In the genomic region with DNA sequence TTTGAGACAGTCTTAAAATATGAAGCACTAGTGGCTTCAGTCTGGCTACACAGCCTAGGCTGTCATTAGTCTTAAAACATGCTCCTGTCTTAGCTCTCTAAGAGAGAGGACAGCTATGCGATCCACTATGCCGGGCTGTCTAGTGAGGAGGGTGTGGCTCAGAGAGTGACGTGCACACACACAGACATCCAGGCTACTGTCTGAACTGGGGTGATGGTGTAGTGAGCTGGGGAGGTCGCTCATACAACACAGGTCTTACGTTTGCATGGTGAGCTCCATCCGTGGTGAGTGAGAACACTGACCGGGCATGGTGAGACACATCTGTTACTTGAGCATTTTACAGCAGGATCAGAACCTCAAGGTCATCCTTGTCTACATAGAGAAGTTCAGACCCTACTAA, we compare ENCODE assay signal across 10 mouse cellular contexts. TPM values are rescaled to one million over a fixed set of nuclear protein-coding genes. Genes with fewer than 3 reads are reported as not detected.
DNase-seq lines count a peak whose midpoint lies in the region; ATAC-seq and TF ChIP-seq lines count a peak whose summit lies in the region.
"Had no signal": no experiment of that assay in that cellular context is flagged by ENCODE, and none has a peak within 500 bp of the region (broad histone marks: within the 10 kb centered on the region; RNA-seq: fewer than 3 reads in every experiment).

No protein-coding gene starts in this region.

- no peak overlapping the region for H3K4me3 ChIP-seq in heart, embryonic 14.5 days (ENCODE audit: control insufficient read depth in 1 of 2, insufficient read depth in 1 of 2, low read depth in 1 of 2, low read length in 2 of 2)
- H3K4me3 ChIP-seq in neural tube, embryonic 13.5 days: no peak overlapping the region
- no peak overlapping the region for H3K4me3 ChIP-seq in intestine, embryonic 16.5 days (ENCODE audit: low read length)
- no peak overlapping the region for H3K4me3 ChIP-seq in liver, postnatal 0 days (ENCODE audit: low read depth, low read length)

- peaks cover 10 to 24% of the 10 kb centered on the region in 2 experiments for H3K4me1 ChIP-seq in heart, embryonic 14.5 days (ENCODE audit: control insufficient read depth in 2 of 2, insufficient read depth in 2 of 2, low read length in 2 of 2)
- peaks cover 32% of the 10 kb centered on the region for H3K4me1 ChIP-seq in neural tube, embryonic 13.5 days (replicated peaks)
- peaks cover 16% of the 10 kb centered on the region for H3K4me1 ChIP-seq in intestine, embryonic 16.5 days (ENCODE audit: control insufficient read depth, insufficient read depth, low read length)
- H3K4me1 ChIP-seq in liver, postnatal 0 days (ENCODE audit: insufficient read depth): peaks cover 36% of the 10 kb centered on the region

- no peak for TF ChIP-seq EP300 in liver, postnatal 0 days (IDR thresholded peaks at IDR 0.05; ENCODE audit: low read depth)

- H3K27ac ChIP-seq in heart, embryonic 14.5 days (replicated peaks in 1 of 2; ENCODE audit: control insufficient read depth in 1 of 2, insufficient read depth in 1 of 2, low read depth in 2 of 2, low read length in 2 of 2): no peak overlapping the region
- no peak overlapping the region for H3K27ac ChIP-seq in neural tube, embryonic 13.5 days (replicated peaks)
- no peak overlapping the region for H3K27ac ChIP-seq in intestine, embryonic 16.5 days (ENCODE audit: low read length)
- H3K27ac ChIP-seq in liver, postnatal 0 days (ENCODE audit: low read depth): peak overlapping the region; percentile 55

- peaks cover 6% of the 10 kb centered on the region for H3K36me3 ChIP-seq in heart, embryonic 14.5 days (ENCODE audit: control insufficient read depth, insufficient read depth, low read length)
- H3K36me3 ChIP-seq in neural tube, embryonic 13.5 days: no peaks in the 10 kb centered on the region
- H3K36me3 ChIP-seq in intestine, embryonic 16.5 days (ENCODE audit: control insufficient read depth, insufficient read depth, low read length): no peaks in the 10 kb centered on the region
- H3K36me3 ChIP-seq in liver, postnatal 0 days (replicated peaks; ENCODE audit: insufficient read depth, low read length): no peaks in the 10 kb centered on the region

- H3K4me2 ChIP-seq in heart, embryonic 14.5 days (ENCODE audit: low read length): peak overlapping the region; percentile 65
- H3K4me2 ChIP-seq in neural tube, embryonic 13.5 days: peak overlapping the region; percentile 58; the same call in 1 of the 2 replicates
- no peak overlapping the region for H3K4me2 ChIP-seq in intestine, embryonic 16.5 days (ENCODE audit: low read depth, low read length)
- H3K4me2 ChIP-seq in liver, postnatal 0 days (ENCODE audit: low read depth, low read length): 0 out of 2 replicates have a peak overlapping the region, but pooled peaks have one; percentile 80

- no peak for TF ChIP-seq CTCF in liver, postnatal 0 days (IDR thresholded peaks at IDR 0.05; ENCODE audit: low read depth)

- 85% methylated on average over 7 of the region's 7 CpGs for WGBS in heart, embryonic 14.5 days
- WGBS in neural tube, embryonic 13.5 days: 88% methylated on average over 7 of the region's 7 CpGs
- WGBS in intestine, embryonic 16.5 days: 72% methylated on average over 7 of the region's 7 CpGs
- WGBS in liver, postnatal 0 days (ENCODE audit: insufficient replicate concordance): 54% methylated on average over 7 of the region's 7 CpGs

- H3K9me3 ChIP-seq in heart, embryonic 14.5 days (ENCODE audit: control insufficient read depth, low read length): no peaks in the 10 kb centered on the region
- no peaks in the 10 kb centered on the region for H3K9me3 ChIP-seq in neural tube, embryonic 13.5 days
- no peaks in the 10 kb centered on the region for H3K9me3 ChIP-seq in intestine, embryonic 16.5 days (ENCODE audit: control insufficient read depth, low read length)
- H3K9me3 ChIP-seq in liver, postnatal 0 days (ENCODE audit: low read length): no peaks in the 10 kb centered on the region
- H3K9me3 ChIP-seq: heart, embryonic 10.5 days had no signal

- no peak for ATAC-seq in heart, embryonic 14.5 days (ENCODE audit: insufficient number of reproducible peaks, insufficient read depth, low FRiP score, low read depth)
- ATAC-seq in neural tube, embryonic 13.5 days (ENCODE audit: low read depth): no peak
- ATAC-seq in intestine, embryonic 16.5 days: peak; percentile 26; the same call in 1 of the 2 replicates
- ATAC-seq in liver, postnatal 0 days: no peak

- no peak overlapping the region for H3K9ac ChIP-seq in heart, embryonic 14.5 days (ENCODE audit: low read length)
- H3K9ac ChIP-seq in neural tube, embryonic 13.5 days: no peak overlapping the region
- no peak overlapping the region for H3K9ac ChIP-seq in intestine, embryonic 16.5 days (ENCODE audit: low read depth, low read length)
- H3K9ac ChIP-seq in liver, postnatal 0 days (replicated peaks): no peak overlapping the region

- peaks cover 3% of the 10 kb centered on the region; the same call in 1 of the 2 replicates for H3K27me3 ChIP-seq in heart, embryonic 14.5 days (ENCODE audit: control insufficient read depth, insufficient read depth, low read length)
- H3K27me3 ChIP-seq in neural tube, embryonic 13.5 days: peaks cover 9% of the 10 kb centered on the region
- H3K27me3 ChIP-seq in intestine, embryonic 16.5 days (replicated peaks; ENCODE audit: control insufficient read depth, insufficient read depth, low read length): no peaks in the 10 kb centered on the region
- H3K27me3 ChIP-seq in liver, postnatal 0 days (ENCODE audit: insufficient read depth, low read length): no peaks in the 10 kb centered on the region

- DNase-seq in heart, postnatal 4 days: no peak
- no peak for DNase-seq in neural tube, embryonic 10.5 days (ENCODE audit: extremely low spot score, low spot score)
- no peak for DNase-seq in liver, postnatal 0 days
- no peak for DNase-seq in adipocyte (ENCODE audit: low spot score)
- no peak for DNase-seq in kidney, adult 18-20 months
- DNase-seq: cerebellum, adult 18-20 months had no signal

RNA-seq across cellular contexts. Expression of gene Tmem161a, which starts 0.9 kb away (rescaled TPM):
- 73.0 and 77.4 TPM in 2 replicates for polyA plus RNA-seq in heart, embryonic 14.5 days (2014; fragmentation: Nextera tagmentation; extraction: Ambion mirVana)
- 100 to 1,000 TPM; 100 to 110 TPM for total RNA-seq in heart, postnatal 4 days (2021)
- 46.6 and 47.4 TPM in 2 replicates for polyA plus RNA-seq in neural tube, embryonic 13.5 days (2015; fragmentation: Nextera tagmentation; extraction: Ambion mirVana)
- 66.9 and 67.7 TPM in 2 replicates for polyA plus RNA-seq in intestine, embryonic 16.5 days (2015; fragmentation: Nextera tagmentation; extraction: Ambion mirVana)
- 17.3 and 20.2 TPM in 2 replicates for polyA plus RNA-seq in liver, postnatal 0 days (2015; fragmentation: Nextera tagmentation; extraction: Ambion mirVana)

RNA-seq across cellular contexts. Expression of gene Mef2b, which starts 31.7 kb away (rescaled TPM):
- 0.22 TPM in 1 of 2 replicates, not detected in the other for polyA plus RNA-seq in heart, embryonic 14.5 days (2014; fragmentation: Nextera tagmentation; extraction: Ambion mirVana)
- total RNA-seq in heart, postnatal 4 days (2021): under 1 TPM; 0.20 to 0.21 TPM
- polyA plus RNA-seq in neural tube, embryonic 13.5 days (2015; fragmentation: Nextera tagmentation; extraction: Ambion mirVana): 0.52 and 0.53 TPM in 2 replicates
- 0.11 and 0.23 TPM in 2 replicates for polyA plus RNA-seq in intestine, embryonic 16.5 days (2015; fragmentation: Nextera tagmentation; extraction: Ambion mirVana)
- polyA plus RNA-seq in liver, postnatal 0 days (2015; fragmentation: Nextera tagmentation; extraction: Ambion mirVana): 0.11 TPM in 1 of 2 replicates, not detected in the other

RNA-seq across cellular contexts. Expression of gene Borcs8, which starts 31.9 kb away (rescaled TPM):
- 46.7 and 50.3 TPM in 2 replicates for polyA plus RNA-seq in heart, embryonic 14.5 days (2014; fragmentation: Nextera tagmentation; extraction: Ambion mirVana)
- total RNA-seq in heart, postnatal 4 days (2021): 10 to 100 TPM; 28.0 to 29.1 TPM
- 54.5 and 56.0 TPM in 2 replicates for polyA plus RNA-seq in neural tube, embryonic 13.5 days (2015; fragmentation: Nextera tagmentation; extraction: Ambion mirVana)
- 38.4 and 42.4 TPM in 2 replicates for polyA plus RNA-seq in intestine, embryonic 16.5 days (2015; fragmentation: Nextera tagmentation; extraction: Ambion mirVana)
- polyA plus RNA-seq in liver, postnatal 0 days (2015; fragmentation: Nextera tagmentation; extraction: Ambion mirVana): 17.6 and 18.8 TPM in 2 replicates

RNA-seq across cellular contexts. Expression of gene Rfxank, which starts 32.3 kb away (rescaled TPM):
- polyA plus RNA-seq in heart, embryonic 14.5 days (2014; fragmentation: Nextera tagmentation; extraction: Ambion mirVana): 18.1 and 21.0 TPM in 2 replicates
- total RNA-seq in heart, postnatal 4 days (2021): 10 to 100 TPM; 25.4 to 25.8 TPM
- 11.9 and 12.6 TPM in 2 replicates for polyA plus RNA-seq in neural tube, embryonic 13.5 days (2015; fragmentation: Nextera tagmentation; extraction: Ambion mirVana)
- 12.6 and 15.3 TPM in 2 replicates for polyA plus RNA-seq in intestine, embryonic 16.5 days (2015; fragmentation: Nextera tagmentation; extraction: Ambion mirVana)
- polyA plus RNA-seq in liver, postnatal 0 days (2015; fragmentation: Nextera tagmentation; extraction: Ambion mirVana): 3.6 TPM in 2 replicates

RNA-seq across cellular contexts. Expression of gene Nr2c2ap, which starts 40.1 kb away (rescaled TPM):
- 23.0 and 26.2 TPM in 2 replicates for polyA plus RNA-seq in heart, embryonic 14.5 days (2014; fragmentation: Nextera tagmentation; extraction: Ambion mirVana)
- total RNA-seq in heart, postnatal 4 days (2021): 10 to 100 TPM; 14.8 to 17.1 TPM
- 34.8 and 40.6 TPM in 2 replicates for polyA plus RNA-seq in neural tube, embryonic 13.5 days (2015; fragmentation: Nextera tagmentation; extraction: Ambion mirVana)
- 50.7 and 51.7 TPM in 2 replicates for polyA plus RNA-seq in intestine, embryonic 16.5 days (2015; fragmentation: Nextera tagmentation; extraction: Ambion mirVana)
- polyA plus RNA-seq in liver, postnatal 0 days (2015; fragmentation: Nextera tagmentation; extraction: Ambion mirVana): 13.5 and 14.9 TPM in 2 replicates
